Mouse (Mus musculus): Measurements from ENCODE around the gene Eif3i. TPM values are rescaled to one million over a fixed set of nuclear protein-coding genes. Genes with fewer than 3 reads are reported as not detected.

The Eif3i gene
- polyA plus RNA-seq, 1 experiment from 2014 or later: 220 TPM

- Histone ChIP-seq H3K9me3 (no peaks in the 10 kb centered on the region), H3K9ac (replicated peaks) (peak overlapping the region; percentile 74; the same call in 1 of the 2 replicates), H3K4me1 (replicated peaks) (peaks cover 49% of the 10 kb centered on the region), H3K27me3 (no peaks in the 10 kb centered on the region), H3K27ac (peak overlapping the region; percentile 93), H3K4me3 (replicated peaks) (peak overlapping the region; percentile 58; the same call in 1 of the 2 replicates), H3K36me3 (peaks cover 60% of the 10 kb centered on the region), H3K4me2 (replicated peaks) (peak overlapping the region; percentile 73)
- 46% methylated on average over 4 of the region's 4 CpGs for WGBS
- no peak for ATAC-seq
Measured at GRCm38 (mm10) chr4:129625496-129625895, 25.0 kb upstream of the Eif3i start.

- Histone ChIP-seq H3K9me3 (no peaks in the 10 kb centered on the region), H3K4me2 (replicated peaks) (peak overlapping the region; percentile 73), H3K4me3 (replicated peaks) (peak overlapping the region; percentile 58), H3K36me3 (peaks cover 57% of the 10 kb centered on the region), H3K27me3 (no peaks in the 10 kb centered on the region), H3K4me1 (replicated peaks) (peaks cover 51% of the 10 kb centered on the region), H3K9ac (replicated peaks) (peak overlapping the region; percentile 74), H3K27ac (peak overlapping the region; percentile 93)
- peak; percentile 28 for ATAC-seq
- WGBS: 0% methylated on average over 6 of the region's 6 CpGs
Measured at GRCm38 (mm10) chr4:129625029-129625370, 24.6 kb upstream of the Eif3i start.

GRCm38 (mm10) chr4:129624281-129625028 is 24.0 kb upstream of the Eif3i start:
- peak overlapping the region; percentile 74 for H3K9ac ChIP-seq (replicated peaks)
- under 1% methylated on average over 18 of the region's 18 CpGs for WGBS
- peaks cover 51% of the 10 kb centered on the region for H3K4me1 ChIP-seq (replicated peaks)
- ATAC-seq: peak; percentile 92
- peak overlapping the region; percentile 73 for H3K4me2 ChIP-seq (replicated peaks)
- H3K27ac ChIP-seq: peak overlapping the region; percentile 93
- H3K27me3 ChIP-seq: no peaks in the 10 kb centered on the region
- peak overlapping the region; percentile 58 for H3K4me3 ChIP-seq (replicated peaks)
- H3K36me3 ChIP-seq: peaks cover 51% of the 10 kb centered on the region
- no peaks in the 10 kb centered on the region for H3K9me3 ChIP-seq

DNA sequence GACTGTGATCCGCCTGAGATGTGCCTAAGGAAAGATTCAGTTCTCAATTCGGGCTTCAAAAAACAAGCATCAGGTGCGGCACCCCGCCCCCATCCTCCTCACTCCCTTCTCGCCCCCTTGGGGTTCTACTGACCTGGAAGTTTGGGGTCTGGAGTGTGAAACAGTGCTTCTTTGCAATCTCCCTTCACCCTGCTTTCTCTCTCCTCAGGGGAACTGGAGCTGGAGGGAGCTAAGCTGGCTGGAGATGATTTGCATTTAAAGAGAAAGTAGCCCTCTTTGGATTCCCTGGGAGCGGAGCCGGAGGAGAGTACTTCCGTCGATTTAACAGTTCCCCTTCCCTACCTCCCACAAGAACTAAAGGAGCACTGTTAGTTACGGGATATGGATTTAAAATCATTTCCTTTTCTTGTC is 23.2 kb upstream of the Eif3i start, which contains the start of gene Ccdc28b:
Gene Ccdc28b (minus strand): TSS at position 267 of the 411 bp plus-strand sequence.
- peaks cover 43% of the 10 kb centered on the region for H3K36me3 ChIP-seq
- H3K9ac ChIP-seq (replicated peaks): peak within 1 kb of the TSS; percentile 74
- peak within 1 kb of the TSS; percentile 93 for H3K27ac ChIP-seq
- under 1% methylated on average over 10 of the region's 10 CpGs for WGBS
- ATAC-seq: peak; percentile 40
- peak within 1 kb of the TSS; percentile 73 for H3K4me2 ChIP-seq (replicated peaks)
- no peaks in the 10 kb centered on the region for H3K9me3 ChIP-seq
- H3K4me1 ChIP-seq (replicated peaks): peaks cover 51% of the 10 kb centered on the region
- H3K27me3 ChIP-seq: no peaks in the 10 kb centered on the region
- peak within 1 kb of the TSS; percentile 58 for H3K4me3 ChIP-seq (replicated peaks)

- no peaks in the 10 kb centered on the region for H3K9me3 ChIP-seq
- WGBS: 18% methylated on average over 8 of the region's 8 CpGs
- peak overlapping the region; percentile 93 for H3K27ac ChIP-seq
- H3K4me2 ChIP-seq (replicated peaks): peak overlapping the region; percentile 73
- peaks cover 58% of the 10 kb centered on the region for H3K4me1 ChIP-seq (replicated peaks)
- peak overlapping the region; percentile 74 for H3K9ac ChIP-seq (replicated peaks)
- no peaks in the 10 kb centered on the region for H3K27me3 ChIP-seq
- ATAC-seq: no peak
- peak overlapping the region; percentile 58 for H3K4me3 ChIP-seq (replicated peaks)
- peaks cover 36% of the 10 kb centered on the region for H3K36me3 ChIP-seq
Measured at GRCm38 (mm10) chr4:129622803-129623535, 22.5 kb upstream of the Eif3i start.

- H3K4me2 ChIP-seq (replicated peaks): peak overlapping the region; percentile 73
- ATAC-seq: no peak
- peaks cover 63% of the 10 kb centered on the region for H3K4me1 ChIP-seq (replicated peaks)
- H3K4me3 ChIP-seq (replicated peaks): peak overlapping the region; percentile 58
- H3K27me3 ChIP-seq: no peaks in the 10 kb centered on the region
- peak overlapping the region; percentile 74 for H3K9ac ChIP-seq (replicated peaks)
- peaks cover 30% of the 10 kb centered on the region for H3K36me3 ChIP-seq
- H3K27ac ChIP-seq: peak overlapping the region; percentile 93
- 73% methylated on average over 11 of the region's 11 CpGs for WGBS
- H3K9me3 ChIP-seq: no peaks in the 10 kb centered on the region
Measured at GRCm38 (mm10) chr4:129622120-129622802, 21.8 kb upstream of the Eif3i start.

DNA sequence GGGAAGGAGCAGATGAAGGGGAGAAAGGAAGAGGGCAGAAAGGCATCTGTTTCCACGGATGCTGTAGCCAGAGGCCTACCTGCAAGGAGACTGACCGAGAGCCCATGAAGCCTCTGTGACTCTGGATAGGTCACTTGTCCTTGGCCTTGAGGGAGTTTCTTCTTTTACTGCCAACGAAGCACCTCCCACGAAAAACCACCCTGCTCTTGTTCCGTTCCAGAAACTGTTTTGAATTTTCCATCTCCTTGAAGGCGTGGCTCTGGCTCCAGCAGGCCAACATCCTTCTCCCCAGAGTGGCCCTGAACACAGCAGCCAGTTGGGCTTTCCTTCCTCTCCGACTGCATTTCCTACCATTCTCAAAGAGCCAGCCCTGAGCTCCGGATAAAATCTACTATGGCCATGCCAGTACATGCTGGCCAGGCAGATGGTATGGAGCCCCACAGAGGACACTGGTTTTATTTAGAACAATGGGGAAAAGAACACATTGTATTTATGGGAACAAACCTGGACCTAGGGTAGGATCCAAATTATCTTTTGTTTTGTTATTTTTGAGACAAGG is 20.9 kb upstream of the Eif3i start:
- peak overlapping the region; percentile 74; the same call in 1 of the 2 replicates for H3K9ac ChIP-seq (replicated peaks)
- no peak overlapping the region for H3K4me3 ChIP-seq (replicated peaks)
- 89% methylated on average over 8 of the region's 8 CpGs for WGBS
- peaks cover 30% of the 10 kb centered on the region for H3K36me3 ChIP-seq
- H3K9me3 ChIP-seq: no peaks in the 10 kb centered on the region
- ATAC-seq: no peak
- no peak overlapping the region for H3K27ac ChIP-seq
- H3K27me3 ChIP-seq: no peaks in the 10 kb centered on the region
- H3K4me2 ChIP-seq (replicated peaks): peak overlapping the region; percentile 73; the same call in 1 of the 2 replicates
- H3K4me1 ChIP-seq (replicated peaks): peaks cover 68% of the 10 kb centered on the region

DNA sequence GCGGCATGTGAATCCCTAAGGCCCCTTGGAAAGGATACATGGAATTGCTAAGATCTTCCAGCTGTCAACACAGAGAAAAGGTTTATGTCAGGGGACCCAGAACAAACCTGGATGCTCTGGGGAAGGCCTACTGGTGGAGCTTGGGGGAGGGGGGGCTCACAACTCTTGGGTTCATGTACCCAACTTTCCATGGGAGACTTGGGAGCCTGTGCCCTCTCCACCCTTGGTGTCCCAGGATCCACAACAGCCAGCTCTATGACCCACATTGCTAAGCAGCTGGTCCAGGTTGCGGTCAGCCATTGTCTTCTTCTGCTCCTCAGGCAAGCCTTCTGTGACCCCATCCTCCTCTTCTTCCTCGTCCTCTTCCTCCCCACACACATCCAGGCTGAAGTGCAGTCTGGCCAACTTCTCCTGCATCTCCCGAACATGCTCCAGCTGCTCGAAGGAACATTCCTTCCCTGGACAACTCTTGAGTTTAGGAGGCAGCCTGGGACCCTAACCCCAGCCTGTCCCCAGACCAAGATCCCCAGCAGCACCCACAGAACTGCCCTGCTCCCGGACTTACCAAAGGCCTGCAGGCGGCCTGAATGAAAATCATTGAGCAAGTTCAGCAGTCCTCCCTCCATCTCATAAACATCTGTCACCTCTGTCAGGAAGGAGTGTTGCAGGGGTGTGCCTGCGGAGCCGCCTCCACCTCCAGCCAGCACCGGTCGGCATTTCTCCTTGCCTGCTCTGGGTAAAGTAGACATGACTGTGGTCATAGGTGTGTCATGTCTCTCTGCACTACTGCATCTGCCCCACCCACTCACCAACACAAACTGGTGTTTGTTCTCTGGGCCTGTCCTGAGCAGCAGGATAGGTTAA is 20.2 kb upstream of the Eif3i start:
- H3K9me3 ChIP-seq: no peaks in the 10 kb centered on the region
- WGBS: 91% methylated on average over 11 of the region's 11 CpGs
- peaks cover 30% of the 10 kb centered on the region for H3K36me3 ChIP-seq
- no peak overlapping the region for H3K4me2 ChIP-seq (replicated peaks)
- peak overlapping the region; percentile 74; the same call in 1 of the 2 replicates for H3K9ac ChIP-seq (replicated peaks)
- H3K4me1 ChIP-seq (replicated peaks): peaks cover 63% of the 10 kb centered on the region
- H3K27ac ChIP-seq: no peak overlapping the region
- no peak for ATAC-seq
- H3K4me3 ChIP-seq (replicated peaks): no peak overlapping the region
- no peaks in the 10 kb centered on the region for H3K27me3 ChIP-seq

- peak; percentile 90 for ATAC-seq
- Histone ChIP-seq H3K27ac (peak within 1 kb of the TSS; percentile 91), H3K36me3 (peaks cover 32% of the 10 kb centered on the region), H3K27me3 (no peaks in the 10 kb centered on the region), H3K9me3 (no peaks in the 10 kb centered on the region), H3K9ac (replicated peaks) (peak within 1 kb of the TSS; percentile 91), H3K4me2 (replicated peaks) (peak within 1 kb of the TSS; percentile 88), H3K4me3 (replicated peaks) (peak within 1 kb of the TSS; percentile 66), H3K4me1 (replicated peaks) (peaks cover 48% of the 10 kb centered on the region)
- WGBS: 4% methylated on average over 44 of the region's 44 CpGs
Measured at GRCm38 (mm10) chr4:129618786-129619691, 18.6 kb upstream of the Eif3i start, which contains the start of gene Iqcc. Iqcc (minus strand) TSS chr4:129619099.

- peak overlapping the region; percentile 91 for H3K9ac ChIP-seq (replicated peaks)
- peaks cover 44% of the 10 kb centered on the region for H3K4me1 ChIP-seq (replicated peaks)
Measured at GRCm38 (mm10) chr4:129618031-129618430, 17.6 kb upstream of the Eif3i start.

More at GRCm38 (mm10) chr4:129618031-129618430, 17.6 kb upstream of the Eif3i start:
- no peak overlapping the region for H3K27ac ChIP-seq
- 98% methylated on average over 5 of the region's 5 CpGs for whole genome bisulfite sequencing
- ATAC-seq: no peak
- no peaks in the 10 kb centered on the region for H3K27me3 ChIP-seq
- H3K4me3 ChIP-seq (replicated peaks): peak overlapping the region; percentile 66
- H3K9me3 ChIP-seq: no peaks in the 10 kb centered on the region
- peak overlapping the region; percentile 88 for H3K4me2 ChIP-seq (replicated peaks)
- H3K36me3 ChIP-seq: peaks cover 36% of the 10 kb centered on the region
